In the genomic region with DNA sequence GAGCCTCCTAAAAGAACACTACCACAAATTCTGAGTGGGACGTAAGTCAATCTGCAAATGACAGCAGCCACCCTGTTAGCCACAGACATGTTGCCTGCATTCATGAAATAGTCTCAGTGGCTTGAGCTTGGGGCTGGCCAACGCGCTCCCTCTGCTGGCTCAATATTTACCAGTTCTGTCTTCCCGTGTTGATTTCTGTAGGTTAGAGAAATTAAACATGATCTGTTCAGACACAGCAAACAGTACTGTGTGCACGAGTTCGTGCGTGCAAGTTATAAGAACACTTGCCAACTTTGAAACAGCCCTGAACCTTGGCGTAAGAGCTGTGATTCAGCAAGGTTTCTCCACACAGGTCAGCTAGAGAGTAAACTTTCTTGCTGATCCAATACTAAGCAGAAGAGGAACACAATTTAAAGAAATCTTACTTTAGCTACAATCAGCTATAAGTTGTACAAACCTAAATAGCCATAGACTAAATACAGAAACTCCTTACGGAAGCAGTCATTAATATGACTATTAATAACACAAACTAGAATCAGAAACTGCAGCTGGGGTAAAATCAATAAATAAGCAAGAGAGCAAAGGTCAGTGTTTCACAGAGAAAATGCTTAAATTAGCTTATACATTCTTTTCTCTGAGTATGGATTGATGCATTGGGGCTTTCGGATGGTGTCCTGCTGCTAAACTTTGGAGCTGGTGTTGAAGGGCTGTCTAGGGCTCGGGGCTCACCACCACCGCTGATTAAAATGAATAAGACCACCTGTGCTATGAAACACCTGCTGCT, we compare ENCODE assay signal across 9 mouse cellular contexts. TPM values are rescaled to one million over a fixed set of nuclear protein-coding genes. Genes with fewer than 3 reads are reported as not detected.
DNase-seq lines count a peak whose midpoint lies in the region; ATAC-seq and TF ChIP-seq lines count a peak whose summit lies in the region.
"Had no signal": no experiment of that assay in that cellular context is flagged by ENCODE, and none has a peak within 500 bp of the region (broad histone marks: within the 10 kb centered on the region; RNA-seq: fewer than 3 reads in every experiment).

No protein-coding gene starts in this region.

- no peaks in the 10 kb centered on the region for H3K27me3 ChIP-seq in cerebellum, adult 2 months (ENCODE audit: control insufficient read depth, insufficient read depth, low read length)
- no peaks in the 10 kb centered on the region for H3K27me3 ChIP-seq in midbrain, embryonic 10.5 days (ENCODE audit: low read depth, poor library complexity, severe bottlenecking)
- no peaks in the 10 kb centered on the region for H3K27me3 ChIP-seq in midbrain, embryonic 16.5 days (ENCODE audit: control insufficient read depth, insufficient read depth, low read depth, low read length)
- no peaks in the 10 kb centered on the region for H3K27me3 ChIP-seq in forebrain, embryonic 16.5 days (replicated peaks; ENCODE audit: control insufficient read depth, insufficient read depth, low read length)
- H3K27me3 ChIP-seq in midbrain, embryonic 15.5 days (replicated peaks) = no peaks in the 10 kb centered on the region
- H3K27me3 ChIP-seq: embryonic facial prominence, embryonic 13.5 days had no signal

- no peaks in the 10 kb centered on the region for H3K4me1 ChIP-seq in cerebellum, adult 2 months (ENCODE audit: control insufficient read depth, insufficient read depth, low read length)
- H3K4me1 ChIP-seq in midbrain, embryonic 10.5 days = no peaks in the 10 kb centered on the region
- no peaks in the 10 kb centered on the region for H3K4me1 ChIP-seq in midbrain, embryonic 16.5 days (ENCODE audit: control insufficient read depth, insufficient read depth, low read length)
- no peaks in the 10 kb centered on the region for H3K4me1 ChIP-seq in forebrain, embryonic 16.5 days (replicated peaks; ENCODE audit: control insufficient read depth, insufficient read depth, low read length)
- H3K4me1 ChIP-seq in midbrain, embryonic 15.5 days = no peaks in the 10 kb centered on the region
- H3K4me1 ChIP-seq: embryonic facial prominence, embryonic 13.5 days had no signal

- H3K27ac ChIP-seq in cerebellum, adult 2 months (ENCODE audit: insufficient read depth, low read length) = no peak overlapping the region
- H3K27ac ChIP-seq in midbrain, embryonic 10.5 days (replicated peaks) = no peak overlapping the region
- no peak overlapping the region for H3K27ac ChIP-seq in midbrain, embryonic 16.5 days (ENCODE audit: low read length)
- no peak overlapping the region for H3K27ac ChIP-seq in forebrain, embryonic 16.5 days (ENCODE audit: low read length)
- no peak overlapping the region for H3K27ac ChIP-seq in midbrain, embryonic 15.5 days
- H3K27ac ChIP-seq: embryonic facial prominence, embryonic 13.5 days had no signal

- DNase-seq in cerebellum, adult 2 months = no peak
- peak; percentile 19 for DNase-seq in midbrain, embryonic 10.5 days (ENCODE audit: low spot score)
- peak; percentile 6 to 29 for DNase-seq in layer of hippocampus, postnatal 36 days
- DNase-seq in MN1 (ENCODE audit: low spot score) = no peak

- H3K9me3 ChIP-seq in midbrain, embryonic 10.5 days (replicated peaks) = no peaks in the 10 kb centered on the region
- no peaks in the 10 kb centered on the region for H3K9me3 ChIP-seq in midbrain, embryonic 16.5 days (replicated peaks; ENCODE audit: control insufficient read depth, low read length, poor library complexity, severe bottlenecking)
- H3K9me3 ChIP-seq in forebrain, embryonic 16.5 days (ENCODE audit: control insufficient read depth, low read length) = no peaks in the 10 kb centered on the region
- H3K9me3 ChIP-seq in midbrain, embryonic 15.5 days = no peaks in the 10 kb centered on the region
- H3K9me3 ChIP-seq: embryonic facial prominence, embryonic 13.5 days had no signal

- WGBS in cerebellum, adult 2 months = 42% methylated on average over 12 of the region's 12 CpGs
- WGBS in midbrain, embryonic 10.5 days = 67% methylated on average over 12 of the region's 12 CpGs
- WGBS in midbrain, embryonic 16.5 days = 61% methylated on average over 12 of the region's 12 CpGs
- 59% methylated on average over 12 of the region's 12 CpGs for WGBS in forebrain, embryonic 16.5 days
- 62% methylated on average over 12 of the region's 12 CpGs for WGBS in midbrain, embryonic 15.5 days

- no peak for ATAC-seq in cerebellum, adult (ENCODE audit: insufficient number of reproducible peaks, low FRiP score, low TSS enrichment)
- ATAC-seq in midbrain, embryonic 16.5 days = no peak; the same call in 1 of the 2 replicates
- ATAC-seq in forebrain, embryonic 16.5 days = 0 out of 2 replicates have a peak, but pooled peaks have one; percentile 61
- peak; percentile 52; the same call in 1 of the 2 replicates for ATAC-seq in midbrain, embryonic 15.5 days (replicated peaks)

- peak; percentile 23; the same call in 1 of the 2 replicates for TF ChIP-seq CTCF in cerebellum, adult 2 months (IDR thresholded peaks at IDR 0.05; ENCODE audit: borderline replicate concordance, insufficient read depth, low read depth, low read length)

- no peak overlapping the region for H3K4me2 ChIP-seq in midbrain, embryonic 16.5 days (ENCODE audit: low read length)
- H3K4me2 ChIP-seq in forebrain, embryonic 16.5 days (ENCODE audit: low read length) = no peak overlapping the region
- H3K4me2 ChIP-seq in midbrain, embryonic 15.5 days = no peak overlapping the region
- H3K4me2 ChIP-seq: embryonic facial prominence, embryonic 13.5 days had no signal

- H3K9ac ChIP-seq in midbrain, embryonic 16.5 days (ENCODE audit: low read depth, low read length) = no peak overlapping the region
- H3K9ac ChIP-seq in forebrain, embryonic 16.5 days (replicated peaks; ENCODE audit: low read depth, low read length) = no peak overlapping the region
- H3K9ac ChIP-seq in midbrain, embryonic 15.5 days = no peak overlapping the region
- H3K9ac ChIP-seq: embryonic facial prominence, embryonic 13.5 days had no signal

- no peaks in the 10 kb centered on the region for H3K36me3 ChIP-seq in midbrain, embryonic 10.5 days
- no peaks in the 10 kb centered on the region for H3K36me3 ChIP-seq in midbrain, embryonic 16.5 days (ENCODE audit: control insufficient read depth, insufficient read depth, low read length)
- H3K36me3 ChIP-seq in forebrain, embryonic 16.5 days (ENCODE audit: control insufficient read depth, insufficient read depth) = no peaks in the 10 kb centered on the region
- H3K36me3 ChIP-seq in midbrain, embryonic 15.5 days (replicated peaks) = no peaks in the 10 kb centered on the region
- H3K36me3 ChIP-seq: embryonic facial prominence, embryonic 13.5 days had no signal

- no peak for TF ChIP-seq POLR2A in cerebellum, adult 2 months (IDR thresholded peaks at IDR 0.05; ENCODE audit: borderline replicate concordance, insufficient read depth, low read length)

- H3K4me3 ChIP-seq in cerebellum, adult 2 months (replicated peaks; ENCODE audit: insufficient read depth, low read depth, low read length) = no peak overlapping the region
- no peak overlapping the region for H3K4me3 ChIP-seq in midbrain, embryonic 10.5 days
- no peak overlapping the region for H3K4me3 ChIP-seq in midbrain, embryonic 16.5 days (ENCODE audit: low read depth, low read length)
- H3K4me3 ChIP-seq in forebrain, embryonic 16.5 days (replicated peaks; ENCODE audit: low read length) = no peak overlapping the region
- no peak overlapping the region for H3K4me3 ChIP-seq in midbrain, embryonic 15.5 days
- H3K4me3 ChIP-seq: embryonic facial prominence, embryonic 13.5 days had no signal

RNA-seq across cellular contexts. Expression of a gene that starts 31.9 kb away (rescaled TPM):
- polyA plus RNA-seq in cerebellum, adult 2 months (2012; rRNA removed) = not detected in 2 replicates
- 0.07 TPM in 1 of 2 replicates, not detected in the other for polyA plus RNA-seq in midbrain, embryonic 10.5 days (2016; fragmentation: Nextera tagmentation; extraction: Ambion mirVana)
- polyA plus RNA-seq in midbrain, embryonic 16.5 days (2015; fragmentation: Nextera tagmentation; extraction: Ambion mirVana) = 0.06 and 0.12 TPM in 2 replicates
- polyA plus RNA-seq in forebrain, embryonic 16.5 days (2015; fragmentation: Nextera tagmentation; extraction: Ambion mirVana) = not detected in 2 replicates
- not detected for total RNA-seq in layer of hippocampus, postnatal 36 days (2021)
- not detected in 2 replicates for polyA plus RNA-seq in midbrain, embryonic 15.5 days (2015; fragmentation: Nextera tagmentation; extraction: Ambion mirVana)
- polyA plus RNA-seq: embryonic facial prominence, embryonic 13.5 days had no signal

Comparison
In these comparisons a context has a peak if more than half of its experiments do, and no peak if none do; other contexts are left out.
1. ATAC-seq: peak in forebrain, embryonic 16.5 days (single experiment) and midbrain, embryonic 15.5 days (single experiment); none in cerebellum, adult (single experiment) and midbrain, embryonic 16.5 days (single experiment).
2. DNase-seq: peak in midbrain, embryonic 10.5 days (single experiment) and layer of hippocampus, postnatal 36 days (2 of 2); none in cerebellum, adult 2 months (0 of 2) and MN1 (single experiment).